ENCODE assay signal across 10 mouse cellular contexts in the genomic region with DNA sequence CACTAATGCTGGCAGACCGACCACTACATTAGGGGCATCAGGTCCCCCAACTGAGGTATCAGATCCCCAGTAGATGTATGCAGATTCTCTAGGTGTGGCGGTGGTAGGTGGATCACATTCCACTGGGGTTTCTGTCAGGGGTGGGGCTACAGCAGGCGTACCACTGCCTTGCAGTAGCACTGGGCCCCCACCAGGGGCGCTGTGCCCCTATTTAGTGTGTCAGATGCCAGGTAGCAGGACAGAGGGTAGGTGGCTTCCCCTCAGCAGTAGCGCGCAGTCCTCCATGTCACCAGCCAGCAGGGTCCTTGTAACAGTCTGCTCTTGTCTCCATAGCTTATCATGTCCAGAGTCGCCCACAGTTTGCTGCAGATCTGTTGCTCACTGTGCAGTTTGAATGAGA.
DNase-seq lines count a peak whose midpoint lies in the region; ATAC-seq lines count a peak whose summit lies in the region.
"Had no signal": no experiment of that assay in that cellular context is flagged by ENCODE, and none has a peak within 500 bp of the region (broad histone marks: within the 10 kb centered on the region; RNA-seq: fewer than 3 reads in every experiment).

No protein-coding gene starts in this region.

- H3K9ac ChIP-seq in midbrain, embryonic 16.5 days (ENCODE audit: low read depth, low read length) = no peak overlapping the region
- H3K9ac ChIP-seq: liver, embryonic 13.5 days had no signal

- no peak overlapping the region for H3K4me3 ChIP-seq in midbrain, embryonic 10.5 days
- no peak overlapping the region for H3K4me3 ChIP-seq in midbrain, embryonic 16.5 days (ENCODE audit: low read depth, low read length)
- H3K4me3 ChIP-seq: erythroblast, embryonic 14.5 days; liver, embryonic 13.5 days had no signal

- H3K27ac ChIP-seq in midbrain, embryonic 10.5 days (replicated peaks) = no peak overlapping the region
- H3K27ac ChIP-seq in midbrain, embryonic 16.5 days (ENCODE audit: low read length) = no peak overlapping the region
- H3K27ac ChIP-seq: liver, embryonic 13.5 days had no signal

- intact Hi-C loops in gastrocnemius, postnatal 14 days (cut with DNase I; ENCODE audit: low total_unique reads) = no loop called here

- no peak for ATAC-seq in midbrain, embryonic 16.5 days
- ATAC-seq in megakaryocyte progenitor cell, adult 5-6 weeks (replicated peaks; ENCODE audit: poor library complexity) = peak; percentile 66; the same call in 1 of the 2 replicates

- no peaks in the 10 kb centered on the region for H3K9me3 ChIP-seq in midbrain, embryonic 10.5 days (replicated peaks)
- no peaks in the 10 kb centered on the region for H3K9me3 ChIP-seq in midbrain, embryonic 16.5 days (replicated peaks; ENCODE audit: control insufficient read depth, low read length, poor library complexity, severe bottlenecking)

- no peaks in the 10 kb centered on the region for H3K36me3 ChIP-seq in midbrain, embryonic 10.5 days
- H3K36me3 ChIP-seq in midbrain, embryonic 16.5 days (ENCODE audit: control insufficient read depth, insufficient read depth, low read length) = no peaks in the 10 kb centered on the region
- H3K36me3 ChIP-seq: liver, embryonic 13.5 days had no signal

- no peak overlapping the region for H3K4me2 ChIP-seq in midbrain, embryonic 16.5 days (ENCODE audit: low read length)
- H3K4me2 ChIP-seq: liver, embryonic 13.5 days had no signal

- DNase-seq in gastrocnemius, postnatal 10 days = peak; percentile 50
- DNase-seq in gastrocnemius, postnatal 14 days = no peak
- DNase-seq in midbrain, embryonic 10.5 days (ENCODE audit: low spot score) = peak; percentile 31
- DNase-seq in cerebellum, postnatal 14 days = peak; percentile 66 to 77
- no peak for DNase-seq in T-cell, adult 2 months (ENCODE audit: low spot score)
- no peak for DNase-seq in spleen, adult 18-20 months
- DNase-seq: liver, embryonic 13.5 days had no signal

- 64% methylated on average over 7 of the region's 7 CpGs for WGBS in midbrain, embryonic 10.5 days
- WGBS in midbrain, embryonic 16.5 days = 55% methylated on average over 7 of the region's 7 CpGs

- peaks cover 9% of the 10 kb centered on the region for H3K4me1 ChIP-seq in midbrain, embryonic 10.5 days
- H3K4me1 ChIP-seq in midbrain, embryonic 16.5 days (ENCODE audit: control insufficient read depth, insufficient read depth, low read length) = no peaks in the 10 kb centered on the region
- H3K4me1 ChIP-seq: liver, embryonic 13.5 days had no signal

- H3K27me3 ChIP-seq in midbrain, embryonic 10.5 days (ENCODE audit: low read depth, poor library complexity, severe bottlenecking) = no peaks in the 10 kb centered on the region
- no peaks in the 10 kb centered on the region for H3K27me3 ChIP-seq in midbrain, embryonic 16.5 days (ENCODE audit: control insufficient read depth, insufficient read depth, low read depth, low read length)
- H3K27me3 ChIP-seq: liver, embryonic 13.5 days had no signal

Comparison
In these comparisons a context has a peak if more than half of its experiments do, and no peak if none do; other contexts are left out.
1. DNase-seq: peak in gastrocnemius, postnatal 10 days (single experiment), midbrain, embryonic 10.5 days (single experiment) and cerebellum, postnatal 14 days (2 of 2); none in gastrocnemius, postnatal 14 days (single experiment), T-cell, adult 2 months (single experiment) and spleen, adult 18-20 months (0 of 2).